Mouse (Mus musculus): ENCODE measurements around the gene Trpm4.
A peak's percentile ranks its signal among the peaks of the same experiment; 100 is the strongest.

The Trpm4 gene

GRCm38 (mm10) chr7:45312686-45313453, 20.7 kb downstream of the Trpm4 start:
- peak; percentile 55 for DNase-seq (ENCODE audit: low spot score)

GRCm38 (mm10) chr7:45312023-45312422, 21.6 kb downstream of the Trpm4 start:
- DNase-seq (ENCODE audit: low spot score): no peak

- peak; percentile 37 for DNase-seq (ENCODE audit: low spot score)
Observed at GRCm38 (mm10) chr7:45309455-45309854, 24.1 kb downstream of the Trpm4 start.

GRCm38 (mm10) chr7:45308551-45309240, 24.9 kb downstream of the Trpm4 start:
- DNase-seq (ENCODE audit: low spot score): no peak

GRCm38 (mm10) chr7:45305275-45305674, 28.3 kb downstream of the Trpm4 start:
- peak; percentile 22 for DNase-seq (ENCODE audit: low spot score)

- no peak for DNase-seq (ENCODE audit: low spot score)
Observed at GRCm38 (mm10) chr7:45304869-45305268, 28.7 kb downstream of the Trpm4 start.

- DNase-seq (ENCODE audit: low spot score): peak; percentile 73
Observed at GRCm38 (mm10) chr7:45302626-45303025, 31.0 kb downstream of the Trpm4 start.

- peak; percentile 68 for DNase-seq (ENCODE audit: low spot score)
Observed at GRCm38 (mm10) chr7:45300270-45300669, 33.3 kb downstream of the Trpm4 start.

- peak; percentile 73 for DNase-seq (ENCODE audit: low spot score)
Observed at GRCm38 (mm10) chr7:45299752-45300151, 33.8 kb downstream of the Trpm4 start.

- DNase-seq (ENCODE audit: low spot score): no peak
Observed at GRCm38 (mm10) chr7:45297563-45297962, 36.0 kb downstream of the Trpm4 start.

GRCm38 (mm10) chr7:45296626-45297025, 37.0 kb downstream of the Trpm4 start:
- DNase-seq (ENCODE audit: low spot score): no peak

GRCm38 (mm10) chr7:45286486-45286885, 47.1 kb downstream of the Trpm4 start:
- DNase-seq (ENCODE audit: low spot score): no peak

- DNase-seq (ENCODE audit: low spot score): peak; percentile 32
Observed at GRCm38 (mm10) chr7:45277136-45277760, 56.3 kb downstream of the Trpm4 start, which contains the start of gene Slc6a21. Gene Slc6a21, plus strand, starts transcription at chr7:45277513.

- no peak for DNase-seq (ENCODE audit: low spot score)
Observed at GRCm38 (mm10) chr7:45273672-45274071, 59.9 kb downstream of the Trpm4 start.

GRCm38 (mm10) chr7:45272786-45273412, 60.7 kb downstream of the Trpm4 start:
- peak; percentile 7 for DNase-seq (ENCODE audit: low spot score)

GRCm38 (mm10) chr7:45265518-45265917, 68.1 kb downstream of the Trpm4 start:
- no peak for DNase-seq (ENCODE audit: low spot score)

- DNase-seq (ENCODE audit: low spot score): no peak
Observed at GRCm38 (mm10) chr7:45264348-45264747, 69.2 kb downstream of the Trpm4 start.

- DNase-seq (ENCODE audit: low spot score): no peak
Observed at GRCm38 (mm10) chr7:45263006-45263607, 70.5 kb downstream of the Trpm4 start.

GRCm38 (mm10) chr7:45262266-45262665, 71.3 kb downstream of the Trpm4 start:
- DNase-seq (ENCODE audit: low spot score): no peak

GRCm38 (mm10) chr7:45259281-45259680, 74.3 kb downstream of the Trpm4 start:
- no peak for DNase-seq (ENCODE audit: low spot score)

GRCm38 (mm10) chr7:45257063-45257840, 76.3 kb downstream of the Trpm4 start:
- no peak for DNase-seq (ENCODE audit: low spot score)

All from MN1 (cell line).